Mouse (Mus musculus) frontal cortex, postnatal 10 days (tissue): ENCODE measurements around the gene Traip.

ENCODE experiments used
- DNase-seq, 2 experiments: peaks; one replicate each; pipeline ENCODE4 v3.0.0; 2022; ENCODE audit warnings: low spot score in 2 of 2, mixed read lengths in 1 of 2

Traip gene

DNA sequence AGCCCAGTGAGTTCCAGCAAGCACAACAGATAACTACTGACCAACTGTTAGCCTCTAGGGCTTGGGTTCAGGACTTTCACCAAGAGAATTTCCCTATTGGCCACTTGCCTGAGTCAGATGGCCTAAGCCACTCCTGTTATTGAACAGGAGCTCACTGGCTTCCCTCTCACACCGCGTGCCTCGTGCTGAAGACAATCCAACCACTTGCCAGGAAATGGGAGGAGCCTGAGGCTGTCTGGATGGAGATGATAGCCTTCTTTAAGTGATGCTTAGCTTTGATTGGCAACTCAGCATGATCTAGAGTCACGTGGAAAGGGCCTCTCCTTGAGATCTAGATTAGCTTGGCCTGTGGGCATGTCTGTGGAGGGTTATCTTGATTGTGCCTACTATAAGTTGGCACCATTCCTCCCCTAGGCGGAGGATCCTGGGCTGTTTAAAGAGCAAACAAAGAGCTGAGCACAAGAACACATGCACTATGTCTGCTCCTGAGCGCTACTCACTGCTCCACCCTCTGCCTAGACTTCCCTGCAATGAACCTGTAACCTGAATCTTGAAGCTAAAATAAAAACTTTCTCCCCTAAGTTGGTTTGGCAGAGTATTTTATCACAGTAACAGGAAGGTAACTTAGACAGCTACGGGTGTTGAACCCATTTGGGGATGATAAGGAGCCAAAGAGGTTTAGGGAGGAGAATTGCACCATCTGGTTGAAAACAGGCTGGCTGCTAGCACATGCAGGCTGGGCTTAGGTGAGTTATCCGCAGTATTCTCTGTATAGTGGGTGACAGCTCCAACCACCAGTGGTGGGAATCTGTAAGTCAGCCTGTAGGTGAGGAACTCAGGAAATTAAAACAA lies 22.0 kb downstream of the Traip start:
- no peak for DNase-seq

GRCm38 (mm10) chr9:107974491-107975171 lies 24.7 kb downstream of the Traip start:
- DNase-seq: no peak

DNA sequence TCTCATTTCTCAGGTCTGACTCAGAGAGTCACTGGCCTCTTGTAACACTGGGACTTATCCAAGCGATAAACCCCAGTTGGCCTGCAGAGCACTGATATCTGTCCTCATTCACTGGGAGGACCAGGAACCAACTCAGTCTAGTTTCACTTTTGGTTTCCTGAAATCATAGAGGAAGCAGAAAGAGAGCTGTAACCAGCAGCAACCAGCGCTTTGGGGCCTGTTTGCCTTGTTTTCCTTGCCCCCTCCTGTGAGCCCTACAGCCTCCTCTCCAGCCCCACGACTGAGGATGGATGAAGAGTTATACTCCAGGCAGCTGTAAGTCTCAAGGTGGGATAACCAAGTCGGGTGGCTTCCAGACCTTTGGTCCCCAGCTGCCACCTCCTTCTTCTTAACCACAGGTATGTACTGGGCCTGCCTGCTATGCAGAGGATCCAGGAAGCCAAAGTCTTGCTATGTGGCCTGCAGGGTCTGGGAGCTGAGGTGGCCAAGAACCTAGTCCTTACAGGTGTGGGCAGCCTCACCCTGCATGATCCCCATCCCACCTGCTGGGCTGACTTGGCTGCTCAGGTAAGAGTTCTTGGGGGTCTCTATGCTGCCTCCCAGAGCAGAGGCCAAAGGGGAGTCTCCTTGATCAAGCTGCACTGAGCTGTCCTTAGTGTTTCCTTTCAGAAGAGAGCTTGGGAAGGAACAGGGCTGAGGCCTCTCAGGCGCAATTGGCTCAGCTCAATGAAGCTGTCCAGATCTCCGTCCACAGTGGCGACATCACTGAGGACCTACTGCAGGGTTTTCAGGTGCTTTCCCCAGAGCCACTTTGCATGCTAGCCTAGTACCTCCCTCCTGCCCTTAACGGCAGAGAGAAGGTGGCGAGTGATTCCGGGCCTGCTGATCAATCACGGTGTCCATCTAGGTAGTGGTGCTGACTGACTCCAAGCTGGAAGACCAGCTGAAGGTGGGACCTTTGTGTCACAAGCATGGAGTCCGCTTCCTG lies 25.8 kb downstream of the Traip start, which contains the start of gene Uba7:
Gene Uba7, plus strand, starts transcription at position 107 of the 988 bp plus-strand sequence.
- DNase-seq: no peak

DNA sequence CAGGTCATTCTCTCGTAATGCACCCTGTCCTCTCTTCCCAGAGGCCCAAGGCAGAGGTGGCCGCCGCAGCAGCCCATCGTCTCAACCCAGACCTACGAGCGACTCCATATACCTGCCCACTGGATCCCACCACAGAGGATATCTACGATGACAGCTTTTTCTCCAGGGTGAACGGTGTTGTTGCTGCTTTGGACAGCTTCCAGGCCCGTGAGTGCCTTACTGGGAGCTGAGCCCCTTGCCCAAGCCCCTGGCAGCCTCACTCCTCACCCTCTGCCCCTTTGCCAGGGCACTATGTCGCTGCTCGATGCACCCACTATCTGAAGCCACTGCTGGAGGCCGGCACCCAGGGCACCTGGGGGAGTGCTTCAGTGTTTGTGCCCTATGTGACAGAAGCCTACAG lies 28.9 kb downstream of the Traip start:
- no peak for DNase-seq

DNA sequence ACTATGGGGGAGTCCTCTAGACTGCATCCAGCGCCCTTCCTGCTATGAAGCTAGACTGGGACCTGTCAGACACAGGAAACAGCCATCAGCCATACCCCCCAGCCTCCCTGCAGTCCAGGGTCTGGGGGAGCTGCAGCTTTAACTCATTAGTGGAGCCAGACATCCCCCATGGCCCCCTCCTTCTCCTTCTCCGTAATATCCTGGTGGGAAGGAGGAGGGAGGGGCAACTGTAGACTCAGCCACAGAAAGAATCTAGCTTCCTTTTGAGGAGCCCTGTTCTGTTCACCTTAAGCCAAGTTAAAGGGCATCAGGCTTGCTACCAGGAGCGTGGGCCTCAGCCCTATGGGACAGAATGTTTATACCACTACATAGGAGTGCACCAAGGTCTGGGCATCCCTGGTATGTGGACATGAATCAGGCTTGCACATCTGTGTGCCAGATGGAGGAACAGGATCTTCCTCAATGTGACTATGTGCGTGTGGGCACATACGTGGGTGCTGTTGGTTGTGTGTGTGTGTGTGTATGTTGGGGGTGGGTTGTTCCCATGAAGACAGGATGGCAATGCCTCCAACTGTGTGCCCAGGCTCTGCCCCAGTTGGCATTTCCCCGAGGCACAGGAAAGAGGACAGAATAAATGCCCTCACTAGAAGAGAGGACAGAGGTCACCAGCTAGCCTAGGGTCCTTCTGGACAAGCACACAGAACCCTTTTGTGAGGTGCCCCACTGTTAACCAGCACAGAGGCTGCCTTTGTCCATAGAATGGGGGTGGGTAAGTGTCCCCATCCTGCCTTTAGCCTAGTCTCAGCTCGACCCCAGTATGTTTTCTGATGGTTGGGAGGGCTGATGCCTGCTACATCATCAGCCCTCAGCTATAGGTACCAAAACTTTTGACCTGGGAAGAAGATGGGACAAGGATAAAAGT lies 32.0 kb downstream of the Traip start:
- DNase-seq: no peak

- peak; percentile 52 to 61 for DNase-seq
These were observed 32.9 kb downstream of the Traip start, which contains the start of gene Gm20661 for GRCm38 (mm10) chr9:107982681-107983346. Gm20661 (plus strand) TSS chr9:107983058.

- peak; percentile 62 to 79 for DNase-seq
These were observed 33.5 kb downstream of the Traip start for GRCm38 (mm10) chr9:107983421-107983890.

- DNase-seq: no peak
These were observed 34.3 kb downstream of the Traip start for GRCm38 (mm10) chr9:107984052-107984753.

DNA sequence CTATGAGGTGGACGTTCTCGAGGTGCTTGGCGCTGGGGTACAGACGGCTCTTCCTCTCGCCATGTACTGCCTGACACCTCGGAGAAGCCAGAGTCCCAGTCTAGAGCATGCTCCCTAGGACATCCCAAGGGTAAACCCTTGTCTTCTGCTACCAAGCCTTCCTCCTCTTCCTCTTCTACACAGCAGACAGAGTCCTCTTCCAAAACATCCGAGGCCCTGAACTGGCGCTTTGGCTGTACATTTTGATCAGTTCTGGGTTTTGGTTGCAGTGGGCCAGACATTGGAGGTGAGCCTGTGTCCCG lies 34.8 kb downstream of the Traip start:
- no peak for DNase-seq

GRCm38 (mm10) chr9:107985131-107986119 lies 35.5 kb downstream of the Traip start, which contains the start of gene Inka1:
Inka1 (minus strand) TSS chr9:107985879.
- peak; percentile 73 to 76 for DNase-seq

DNA sequence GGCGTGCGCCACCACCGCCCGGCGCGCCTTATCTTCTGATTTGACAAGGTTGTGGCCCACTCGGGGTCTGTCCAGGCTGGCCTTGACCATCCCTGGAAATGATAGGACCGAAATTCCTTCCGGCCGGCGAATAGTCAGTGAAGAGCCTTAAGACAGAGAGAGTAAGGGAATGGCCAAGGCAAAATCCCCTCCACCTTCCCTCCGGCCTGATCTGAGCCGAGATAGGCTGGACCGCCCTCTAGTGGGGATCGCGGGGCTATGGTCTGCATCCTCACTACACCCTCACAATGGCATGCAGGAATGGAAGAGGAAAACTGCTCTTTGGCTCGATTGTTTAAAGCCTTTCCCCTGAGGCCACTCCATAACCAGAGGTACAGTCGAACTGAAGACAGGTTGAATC lies 36.4 kb downstream of the Traip start:
- DNase-seq: peak; percentile 54 to 76

- no peak for DNase-seq
These were observed 38.0 kb downstream of the Traip start for GRCm38 (mm10) chr9:107987950-107988349.

DNA sequence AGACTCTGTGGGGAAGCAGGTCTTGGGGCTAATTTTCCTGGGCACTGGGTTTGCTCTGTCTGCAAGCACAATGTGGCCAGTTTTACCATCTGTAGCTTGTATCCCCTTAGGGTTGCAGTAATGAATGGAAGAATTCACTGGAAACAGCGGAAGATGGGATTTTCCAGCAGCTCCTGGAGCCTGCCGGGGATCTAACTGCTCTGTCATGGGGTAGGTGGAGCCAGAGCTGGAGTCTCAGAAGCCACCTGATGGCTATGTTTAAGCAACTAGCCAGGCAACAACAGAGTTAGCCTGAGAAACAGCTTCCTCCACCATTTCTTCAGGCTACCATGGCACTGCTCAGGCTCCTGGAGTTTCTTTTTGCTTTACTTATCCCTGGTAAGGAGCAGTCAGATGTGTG lies 42.3 kb downstream of the Traip start, which contains the start of gene Cdhr4:
Gene Cdhr4, plus strand, starts transcription at position 301 of the 400 bp plus-strand sequence.
- DNase-seq: no peak

GRCm38 (mm10) chr9:107993013-107993412 lies 43.1 kb downstream of the Traip start:
- DNase-seq: no peak

- no peak for DNase-seq
These were observed 44.5 kb downstream of the Traip start for GRCm38 (mm10) chr9:107994464-107994863.

GRCm38 (mm10) chr9:107995513-107995912 lies 45.6 kb downstream of the Traip start:
- DNase-seq: no peak

DNA sequence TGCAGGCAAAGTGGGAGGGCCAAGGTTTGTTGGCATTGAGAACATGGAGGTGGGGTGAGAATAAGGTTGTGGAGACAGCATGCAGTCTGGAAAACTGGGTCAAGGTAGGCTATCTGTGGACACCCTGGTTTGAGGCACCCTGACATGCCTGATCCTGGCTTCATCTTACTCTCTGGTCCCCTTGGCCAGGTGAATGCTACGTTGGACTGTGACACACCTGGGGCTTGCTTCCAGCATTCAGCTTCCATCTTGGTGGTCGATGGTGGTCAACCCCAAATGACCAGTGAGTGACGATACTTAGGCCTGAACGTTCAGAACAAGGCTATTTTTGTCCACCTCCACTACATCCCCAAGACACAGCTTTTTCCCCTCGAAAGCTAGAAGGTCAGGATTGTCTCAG lies 46.1 kb downstream of the Traip start, which contains the start of gene Gm20662:
Gene Gm20662, plus strand, starts transcription at position 301 of the 400 bp plus-strand sequence.
- DNase-seq: no peak
